Mouse (Mus musculus) forebrain, embryonic 10.5 days (tissue): ENCODE data around the gene Stpg3. TPM values are rescaled to one million over a fixed set of nuclear protein-coding genes. Genes with fewer than 3 reads are reported as not detected.
"Not testable (repeated sequence)": the region's sequence is repeated elsewhere in the genome, so short reads cannot be mapped to it uniquely, and the experiment has no call there.

Experiments
- DNase-seq: peaks from one replicate; pipeline ENCODE4 v3.0.0-alpha.2; 2017; ENCODE audit warnings: low spot score; ENCODE audit errors: extremely low spot score
- H3K27ac ChIP-seq: fragments of 300-500 bp; sonication (generic); 2 replicates; pipeline ENCODE4 v1.5.1; 2016; ENCODE audit warnings: mild to moderate bottlenecking
- H3K27me3 ChIP-seq: fragments of 300-500 bp; sonication (generic); 2 replicates; pipeline ENCODE4 v1.6.1; 2016; ENCODE audit warnings: mild to moderate bottlenecking; ENCODE audit not compliant: poor library complexity, severe bottlenecking
- H3K36me3 ChIP-seq: fragments of 300-500 bp; sonication (generic); replicated peaks from 2 replicates; pipeline ENCODE4 v1.6.1; 2016; ENCODE audit warnings: mild to moderate bottlenecking, moderate library complexity
- H3K4me1 ChIP-seq: fragments of 300-500 bp; sonication (generic); 2 replicates; pipeline ENCODE4 v1.6.1; 2016
- H3K4me3 ChIP-seq: fragments of 300-500 bp; sonication (generic); 2 replicates; pipeline ENCODE4 v1.5.1; 2016; ENCODE audit warnings: mild to moderate bottlenecking, moderate library complexity
- H3K9me3 ChIP-seq: fragments of 300-500 bp; sonication (generic); 2 replicates; pipeline ENCODE4 v1.6.1; 2016; ENCODE audit warnings: mild to moderate bottlenecking, moderate library complexity
- WGBS: fragments of 180-500 bp; shearing (Covaris S2); methylation state at CpG from one replicate; pipeline ENCODE4 v1.1.7; 2016; 5-methylcytosine and 5-hydroxymethylcytosine counted together
- polyA plus RNA-seq: library from polyadenylated mRNA; unstranded; fragments of >200 nt; fragmentation: Nextera tagmentation; extraction: Ambion mirVana; gene quantifications from 2 replicates; pipeline ENCODE4 v1.2.1, GENCODE M21; 2016

Gene Stpg3
- polyA plus RNA-seq: not detected in 2 replicates

DNA sequence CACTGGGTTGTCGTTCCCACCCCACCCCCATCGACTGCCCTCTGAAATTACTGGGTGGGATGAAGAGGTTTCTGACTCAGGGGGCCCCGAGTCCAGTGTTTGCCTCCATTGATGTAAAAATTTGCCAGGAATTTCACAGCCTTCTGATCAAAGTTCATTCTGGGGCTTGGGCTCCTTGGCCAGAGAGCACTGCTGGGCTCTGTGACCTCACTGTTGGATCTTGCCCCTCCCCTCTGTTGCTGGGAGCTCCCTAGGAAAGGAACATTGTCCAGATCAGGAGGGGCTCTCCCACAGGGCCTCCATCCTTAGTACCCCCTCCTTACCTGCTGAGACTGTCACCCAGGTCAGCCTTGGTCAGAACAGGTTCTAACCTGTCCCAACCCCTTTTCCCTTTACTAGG is at the start of gene Stpg3:
TSS of gene Stpg3 (minus strand) at position 194 of the 400 bp plus-strand sequence.
- H3K27me3 ChIP-seq: peaks cover 22% of the 10 kb centered on the region
- peak within 1 kb of the TSS; percentile 2; the same call in 1 of the 2 replicates for H3K4me3 ChIP-seq
- H3K27ac ChIP-seq: no peak within 1 kb of the TSS
- H3K36me3 ChIP-seq: peaks cover 4% of the 10 kb centered on the region; the same call in 1 of the 2 replicates
- WGBS: 80% methylated on average over 3 of the region's 3 CpGs
- H3K9me3 ChIP-seq: no peaks in the 10 kb centered on the region
- H3K4me1 ChIP-seq: peaks cover 26% of the 10 kb centered on the region
- DNase-seq: no peak

GRCm38 (mm10) chr2:25263623-25264285 is 49.3 kb upstream of the Stpg3 start:
- H3K36me3 ChIP-seq: peaks cover 3% of the 10 kb centered on the region
- no peak for DNase-seq
- peaks cover 56% of the 10 kb centered on the region for H3K4me1 ChIP-seq
- no peak overlapping the region for H3K27ac ChIP-seq
- WGBS: 20% methylated on average over 12 of the region's 12 CpGs
- H3K4me3 ChIP-seq: peak overlapping the region; percentile 83
- H3K27me3 ChIP-seq: peaks cover 24% of the 10 kb centered on the region
- H3K9me3 ChIP-seq: no peaks in the 10 kb centered on the region

DNA sequence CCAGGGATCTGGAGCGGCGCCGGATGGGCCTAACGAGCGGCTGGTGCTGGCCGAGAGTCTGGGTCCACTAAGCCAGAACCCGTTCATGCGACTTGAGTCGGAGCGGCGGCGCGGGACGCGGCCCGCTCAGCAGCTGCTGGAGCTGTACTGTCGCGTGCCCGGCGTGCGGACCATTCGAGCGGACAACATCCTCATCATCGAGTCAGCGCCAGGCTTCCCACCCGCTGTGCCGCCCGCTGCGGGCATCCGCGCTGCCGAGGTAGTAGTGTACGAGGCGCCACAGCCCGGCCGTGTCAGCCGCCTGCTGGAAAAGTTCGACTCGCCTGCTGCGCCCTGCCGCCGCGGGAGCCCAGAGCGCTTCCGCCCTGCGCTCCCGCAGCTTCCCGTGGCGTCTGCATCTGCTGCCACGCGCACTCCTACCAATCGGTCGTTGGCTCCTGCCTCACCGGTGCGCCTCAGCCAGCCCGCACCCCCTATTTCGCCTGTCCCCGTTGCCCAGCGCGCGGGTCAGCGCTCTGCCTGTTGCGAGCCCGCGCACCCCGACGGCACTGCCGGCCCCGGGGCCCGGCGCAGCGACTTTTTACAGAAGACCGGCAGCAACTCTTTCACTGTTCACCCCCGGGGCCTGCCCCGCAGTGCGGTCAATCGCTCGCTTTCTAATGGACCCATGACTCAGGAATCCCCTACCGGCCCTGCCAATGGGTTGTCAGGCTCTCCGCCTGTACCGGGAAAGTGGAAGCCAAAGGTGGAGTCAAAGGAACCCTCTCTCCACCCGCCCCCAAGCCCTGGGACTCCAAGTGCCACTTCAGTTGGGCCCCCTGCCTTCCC is 48.6 kb upstream of the Stpg3 start:
- WGBS: under 1% methylated on average over 82 of the region's 82 CpGs
- H3K4me3 ChIP-seq: peak overlapping the region; percentile 83
- no peaks in the 10 kb centered on the region; the same call in none of the 2 replicates for H3K36me3 ChIP-seq
- peaks cover 24% of the 10 kb centered on the region for H3K27me3 ChIP-seq
- DNase-seq: no peak
- no peaks in the 10 kb centered on the region for H3K9me3 ChIP-seq
- H3K4me1 ChIP-seq: peaks cover 56% of the 10 kb centered on the region
- H3K27ac ChIP-seq: peak overlapping the region; percentile 82

GRCm38 (mm10) chr2:25262291-25262767 is 47.9 kb upstream of the Stpg3 start, which contains the start of gene Tprn:
TSS of gene Tprn (plus strand) at chr2:25262618.
- under 1% methylated on average over 39 of the region's 39 CpGs for WGBS
- Histone ChIP-seq H3K27ac (peak within 1 kb of the TSS; percentile 82), H3K36me3 (no peaks in the 10 kb centered on the region; the same call in 1 of the 2 replicates), H3K4me1 (peaks cover 55% of the 10 kb centered on the region), H3K9me3 (no peaks in the 10 kb centered on the region), H3K4me3 (peak within 1 kb of the TSS; percentile 83), H3K27me3 (peaks cover 24% of the 10 kb centered on the region)
- DNase-seq: peak; percentile 91

GRCm38 (mm10) chr2:25261870-25262269 is 47.4 kb upstream of the Stpg3 start:
- H3K36me3 ChIP-seq: no peaks in the 10 kb centered on the region
- H3K4me1 ChIP-seq: peaks cover 51% of the 10 kb centered on the region
- 45% methylated on average over 12 of the region's 12 CpGs for WGBS
- peak overlapping the region; percentile 82 for H3K27ac ChIP-seq
- peaks cover 24% of the 10 kb centered on the region for H3K27me3 ChIP-seq
- no peaks in the 10 kb centered on the region for H3K9me3 ChIP-seq
- H3K4me3 ChIP-seq: peak overlapping the region; percentile 83
- DNase-seq: no peak

DNA sequence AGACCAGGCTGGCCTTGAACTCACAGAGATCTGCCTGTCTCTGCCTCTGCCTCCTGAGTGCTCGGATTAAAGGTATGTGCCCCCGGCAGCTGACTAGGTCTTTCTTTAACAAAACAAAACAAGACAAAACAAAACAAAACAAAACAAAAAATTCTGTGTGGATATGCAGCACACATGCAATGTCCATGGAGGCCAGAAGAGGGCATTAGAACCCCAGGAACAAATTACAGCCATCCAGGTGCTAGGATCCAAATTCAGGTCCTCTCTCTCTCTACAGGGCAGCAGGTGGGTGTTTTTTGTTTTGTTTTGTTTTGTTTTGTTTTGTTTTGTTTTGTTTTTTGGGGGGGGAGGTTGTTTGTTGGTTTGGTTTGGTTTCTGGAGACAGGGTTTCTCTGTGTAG is 44.5 kb upstream of the Stpg3 start:
- peaks cover 11% of the 10 kb centered on the region for H3K27me3 ChIP-seq
- H3K4me1 ChIP-seq: peaks cover 40% of the 10 kb centered on the region
- H3K36me3 ChIP-seq: no peaks in the 10 kb centered on the region
- no peak for DNase-seq
- no peak overlapping the region for H3K4me3 ChIP-seq
- no peaks in the 10 kb centered on the region for H3K9me3 ChIP-seq
- 53% methylated on average over 2 of the region's 2 CpGs for WGBS
- H3K27ac ChIP-seq: no peak overlapping the region

DNA sequence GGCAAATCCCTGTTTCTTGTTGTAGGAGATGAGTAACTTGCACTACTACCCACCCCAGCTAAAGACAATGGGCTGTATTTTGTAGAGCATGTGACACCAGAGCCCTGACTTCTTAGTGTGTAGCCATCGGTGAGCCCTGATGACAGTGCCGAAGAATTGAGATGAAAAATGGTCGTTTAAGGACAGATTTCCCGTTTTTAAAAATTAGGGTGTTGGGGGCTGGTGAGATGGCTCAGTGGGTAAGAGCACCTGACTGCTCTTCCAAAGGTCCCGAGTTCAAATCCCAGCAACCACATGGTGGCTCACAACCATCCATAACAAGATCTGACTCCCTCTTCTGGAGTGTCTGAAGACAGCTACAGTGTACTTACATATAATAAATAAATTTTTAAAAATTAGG is 42.8 kb upstream of the Stpg3 start:
- WGBS: 89% methylated on average over 5 of the region's 5 CpGs
- not testable (repeated sequence) for DNase-seq, H3K9me3 ChIP-seq, H3K27ac ChIP-seq, H3K4me3 ChIP-seq, H3K27me3 ChIP-seq
- H3K36me3 ChIP-seq: peaks cover 15% of the 10 kb centered on the region
- H3K4me1 ChIP-seq: peaks cover 27% of the 10 kb centered on the region

DNA sequence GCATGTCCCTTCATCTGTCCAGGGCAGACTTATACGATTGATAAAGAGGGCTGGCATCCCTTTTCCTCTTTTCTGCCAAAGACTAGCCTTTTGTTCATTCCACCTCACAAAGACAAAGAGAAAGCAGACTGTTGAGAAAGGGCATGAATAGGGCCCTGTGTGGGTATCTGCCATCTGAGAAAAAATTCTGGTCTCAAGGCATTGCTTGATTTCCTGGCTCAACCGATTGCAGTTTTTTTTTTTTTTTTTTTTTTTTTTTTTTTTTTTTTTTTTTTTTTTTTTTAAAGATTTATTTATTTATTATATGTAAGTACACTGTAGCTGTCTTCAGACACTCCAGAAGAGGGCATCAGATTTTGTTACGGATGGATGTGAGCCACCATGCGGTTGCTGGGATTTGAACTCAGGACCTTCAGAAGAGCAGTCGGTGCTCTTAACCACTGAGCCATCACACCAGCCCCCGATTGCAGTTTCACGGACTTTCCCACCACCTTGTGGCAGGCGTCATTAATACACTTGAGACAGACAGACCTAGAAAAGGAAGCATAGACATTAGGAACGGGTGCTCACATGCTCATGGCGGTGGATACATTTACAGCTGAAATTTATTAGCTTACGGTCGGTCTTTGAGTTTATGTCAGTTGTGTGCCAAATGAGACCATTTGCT is 42.1 kb upstream of the Stpg3 start:
- WGBS: 67% methylated on average over 12 of the region's 12 CpGs
- not testable (repeated sequence) for H3K27ac ChIP-seq, H3K9me3 ChIP-seq, H3K27me3 ChIP-seq, DNase-seq
- peaks cover 20% of the 10 kb centered on the region for H3K4me1 ChIP-seq
- peak overlapping the region; percentile 88 for H3K4me3 ChIP-seq
- H3K36me3 ChIP-seq: peaks cover 22% of the 10 kb centered on the region

GRCm38 (mm10) chr2:25255284-25255779 is 40.9 kb upstream of the Stpg3 start, which contains the start of gene Tmem203:
TSS of gene Tmem203 (plus strand) at chr2:25255439.
- H3K9me3 ChIP-seq: no peaks in the 10 kb centered on the region
- H3K27ac ChIP-seq: peak within 1 kb of the TSS; percentile 92
- peak within 1 kb of the TSS; percentile 88 for H3K4me3 ChIP-seq
- peaks cover 19% of the 10 kb centered on the region for H3K4me1 ChIP-seq
- peak; percentile 93 for DNase-seq
- peaks cover 34% of the 10 kb centered on the region for H3K36me3 ChIP-seq
- under 1% methylated on average over 39 of the region's 39 CpGs for WGBS
- H3K27me3 ChIP-seq: no peaks in the 10 kb centered on the region

GRCm38 (mm10) chr2:25252331-25252730 is 37.9 kb upstream of the Stpg3 start:
- no peak overlapping the region for H3K27ac ChIP-seq
- peaks cover 19% of the 10 kb centered on the region for H3K4me1 ChIP-seq
- H3K27me3 ChIP-seq: no peaks in the 10 kb centered on the region
- WGBS: 90% methylated on average over 1 of the region's 1 CpGs
- H3K4me3 ChIP-seq: no peak overlapping the region
- no peak for DNase-seq
- peaks cover 64% of the 10 kb centered on the region for H3K36me3 ChIP-seq
- H3K9me3 ChIP-seq: no peaks in the 10 kb centered on the region

DNA sequence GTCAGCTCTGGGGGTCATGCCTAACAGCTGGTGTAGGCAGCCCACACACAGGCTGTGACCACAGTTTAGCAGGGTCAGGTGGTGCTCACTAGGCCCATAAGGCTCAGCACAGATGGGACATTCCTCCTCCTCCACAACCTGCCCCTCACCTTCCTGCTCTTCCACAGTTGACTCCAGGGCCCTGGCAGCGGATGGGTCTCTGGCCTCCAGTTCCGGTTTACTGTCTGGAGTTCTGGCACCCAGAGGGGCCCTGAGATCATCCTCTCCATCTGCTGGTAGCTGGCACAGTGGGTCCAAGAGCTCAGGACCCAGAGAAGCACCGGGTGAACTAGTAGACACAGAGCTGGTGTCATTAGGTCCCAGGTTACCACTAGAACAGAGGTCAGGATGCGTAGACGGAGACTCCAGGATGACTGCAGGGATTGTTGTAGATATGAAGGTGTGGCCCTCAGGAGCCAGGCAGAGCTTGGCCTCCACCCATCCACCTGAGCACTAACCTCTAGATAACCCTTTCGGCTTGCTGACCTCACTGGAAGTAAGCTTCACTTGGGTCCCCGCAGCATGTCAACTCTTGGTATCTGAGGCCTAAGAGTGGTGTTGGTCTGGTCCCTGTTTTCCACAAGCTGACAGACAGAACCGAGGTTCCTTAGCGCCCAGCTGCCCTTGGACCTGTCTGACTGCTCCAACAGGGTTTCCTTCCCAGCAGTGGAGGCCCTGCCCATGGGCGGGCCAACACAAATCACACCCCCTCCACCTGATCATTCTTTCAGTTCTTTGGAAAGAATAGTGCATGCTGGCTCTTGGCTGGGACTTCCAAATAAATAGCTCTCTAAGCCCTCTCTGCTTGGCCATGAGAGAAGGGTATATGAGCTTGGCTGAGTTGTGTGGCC is 32.0 kb upstream of the Stpg3 start, which contains the start of gene AL732309.1:
TSS of gene AL732309.1 (minus strand) at position 681 of the 890 bp plus-strand sequence.
- WGBS: 90% methylated on average over 10 of the region's 10 CpGs
- Histone ChIP-seq H3K27me3 (peaks cover 30% of the 10 kb centered on the region), H3K9me3 (no peaks in the 10 kb centered on the region), H3K36me3 (peaks cover 70% of the 10 kb centered on the region), H3K4me3 (no peak within 1 kb of the TSS), H3K27ac (no peak within 1 kb of the TSS), H3K4me1 (peaks cover 21% of the 10 kb centered on the region)
- no peak for DNase-seq
